Mouse (Mus musculus): ENCODE results near the gene Vmn2r38. TPM values are rescaled to one million over a fixed set of nuclear protein-coding genes. Genes with fewer than 3 reads are reported as not detected.

Gene Vmn2r38
- total RNA-seq (2023), result not detected

GRCm38 (mm10) chr7:9097781-9098180 is at the start of gene Vmn2r38:
Vmn2r38 (minus strand) TSS chr7:9097881.

GRCm38 (mm10) chr7:9030698-9031097 is 67.0 kb downstream of the Vmn2r38 start, which contains the start of gene Vmn2r39:
Vmn2r39 (minus strand) TSS chr7:9030798.

Other genes with a start within 250 kb of the Vmn2r38 start
- gene Vmn2r40, start 166.4 kb downstream of the Vmn2r38 start, total RNA-seq (2023), result not detected
- gene Vmn2r39, start 67.1 kb downstream of the Vmn2r38 start, total RNA-seq (2023), result not detected
- gene Vmn2r37, start 125.8 kb upstream of the Vmn2r38 start, total RNA-seq (2023), result not detected